Mouse (Mus musculus): ENCODE measurements around the gene Kcnj8.

- TF ChIP-seq FLI1 (IDR thresholded peaks at IDR 0.05; ENCODE audit: low read length) (no peak), GATA1 (IDR thresholded peaks at IDR 0.05; ENCODE audit: borderline replicate concordance, low read length) (no peak)
Measured at GRCm38 (mm10) chr6:142530378-142530777, 41.0 kb downstream of the Kcnj8 start.
